Mouse (Mus musculus) heart, embryonic 13.5 days (tissue): ENCODE data around the gene Heg1. TPM values are rescaled to one million over a fixed set of nuclear protein-coding genes. Genes with fewer than 3 reads are reported as not detected.

Source experiments
- ATAC-seq: fragments of 200-750 bp; cut with Nextera tagmentation; 2 replicates; pipeline ENCODE4 v1.8.0; 2017; ENCODE audit warnings: moderate TSS enrichment; ENCODE audit not compliant: insufficient number of reproducible peaks, low FRiP score, low TSS enrichment; ENCODE audit errors: extremely low read depth
- H3K27ac ChIP-seq: fragments of 300-500 bp; sonication (generic); replicated peaks from 2 replicates; pipeline ENCODE4 v1.5.1; 2015; ENCODE audit warnings: moderate library complexity, mild to moderate bottlenecking, inconsistent platforms
- H3K27me3 ChIP-seq: fragments of 300-500 bp; sonication (generic); replicated peaks from 2 replicates; pipeline ENCODE4 v1.6.1; 2015; ENCODE audit warnings: mild to moderate bottlenecking, inconsistent platforms
- H3K36me3 ChIP-seq: fragments of 300-500 bp; sonication (generic); 2 replicates; pipeline ENCODE4 v1.6.1; 2015; ENCODE audit warnings: mild to moderate bottlenecking, inconsistent platforms
- H3K4me1 ChIP-seq: fragments of 300-500 bp; sonication (generic); 2 replicates; pipeline ENCODE4 v1.6.1; 2015; ENCODE audit warnings: inconsistent platforms
- H3K4me2 ChIP-seq: fragments of 300-500 bp; sonication (generic); 2 replicates; pipeline ENCODE4 v1.6.1; 2015; ENCODE audit warnings: inconsistent platforms, mild to moderate bottlenecking, moderate library complexity
- H3K4me3 ChIP-seq: fragments of 300-500 bp; sonication (generic); 2 replicates; pipeline ENCODE4 v1.5.1; 2015; ENCODE audit warnings: moderate library complexity, mild to moderate bottlenecking, inconsistent platforms
- H3K9ac ChIP-seq: fragments of 300-500 bp; sonication (generic); 2 replicates; pipeline ENCODE4 v1.6.1; 2015; ENCODE audit warnings: inconsistent platforms, mild to moderate bottlenecking, moderate library complexity
- H3K9me3 ChIP-seq: fragments of 300-500 bp; sonication (generic); 2 replicates; pipeline ENCODE4 v1.6.1; 2016; ENCODE audit warnings: inconsistent platforms
- WGBS: fragments of 180-500 bp; shearing (Covaris S2); methylation state at CpG from one replicate; pipeline ENCODE4 v1.1.7; 2015; ENCODE audit warnings: mixed read lengths; 5-methylcytosine and 5-hydroxymethylcytosine counted together
- polyA plus RNA-seq: library from polyadenylated mRNA; unstranded; fragments of >200 nt; fragmentation: Nextera tagmentation; extraction: Ambion mirVana; gene quantifications from 2 replicates; pipeline ENCODE4 v1.2.1, GENCODE M21; 2015

The Heg1 gene
- polyA plus RNA-seq, 1 experiment from 2014 or later, result 32.3 TPM

- H3K4me3 ChIP-seq, result no peak overlapping the region
- no peak overlapping the region for H3K27ac ChIP-seq
- WGBS, result 81% methylated on average over 7 of the region's 7 CpGs
- peaks cover 47% of the 10 kb centered on the region for H3K4me1 ChIP-seq
- peaks cover 3% of the 10 kb centered on the region; the same call in 1 of the 2 replicates for H3K9me3 ChIP-seq
- H3K36me3 ChIP-seq, result no peaks in the 10 kb centered on the region
- H3K9ac ChIP-seq, result no peak overlapping the region
- H3K27me3 ChIP-seq, result no peaks in the 10 kb centered on the region
- H3K4me2 ChIP-seq, result no peak overlapping the region
- ATAC-seq, result no peak
Observed at GRCm38 (mm10) chr16:33677313-33677690, 6.9 kb upstream of the Heg1 start.

GRCm38 (mm10) chr16:33677901-33678300, 6.3 kb upstream of the Heg1 start:
- Histone ChIP-seq H3K9ac (no peak overlapping the region), H3K4me3 (no peak overlapping the region), H3K27me3 (no peaks in the 10 kb centered on the region), H3K4me2 (no peak overlapping the region), H3K27ac (no peak overlapping the region), H3K36me3 (no peaks in the 10 kb centered on the region), H3K9me3 (peaks cover 3% of the 10 kb centered on the region; the same call in 1 of the 2 replicates), H3K4me1 (peaks cover 47% of the 10 kb centered on the region)
- 84% methylated on average over 5 of the region's 5 CpGs for WGBS
- ATAC-seq, result no peak

DNA sequence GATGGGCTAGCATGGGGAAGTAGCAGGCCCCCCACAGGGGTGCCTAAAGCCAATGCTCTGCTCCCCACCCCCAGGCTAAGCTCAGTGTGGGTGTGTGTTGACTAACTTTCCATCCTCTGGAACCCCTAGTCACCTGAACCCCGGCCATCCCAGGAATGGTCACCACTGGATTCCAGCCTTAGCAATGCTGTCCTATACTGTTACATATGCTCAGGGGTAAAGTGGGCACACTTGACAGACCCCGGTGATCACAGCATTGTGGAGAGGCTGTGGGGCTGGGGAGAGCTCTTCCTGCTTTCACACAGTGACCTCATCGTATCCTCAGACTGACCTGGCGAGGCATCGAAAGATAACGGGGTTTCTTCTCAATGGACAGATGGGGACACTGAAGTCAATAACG, 3.9 kb upstream of the Heg1 start:
- no peak overlapping the region for H3K4me2 ChIP-seq
- H3K9me3 ChIP-seq, result peaks cover 3% of the 10 kb centered on the region; the same call in 1 of the 2 replicates
- peaks cover 47% of the 10 kb centered on the region for H3K4me1 ChIP-seq
- no peak overlapping the region for H3K4me3 ChIP-seq
- H3K27ac ChIP-seq, result no peak overlapping the region
- 72% methylated on average over 7 of the region's 7 CpGs for WGBS
- no peaks in the 10 kb centered on the region for H3K36me3 ChIP-seq
- H3K9ac ChIP-seq, result no peak overlapping the region
- no peaks in the 10 kb centered on the region for H3K27me3 ChIP-seq
- ATAC-seq, result no peak

DNA sequence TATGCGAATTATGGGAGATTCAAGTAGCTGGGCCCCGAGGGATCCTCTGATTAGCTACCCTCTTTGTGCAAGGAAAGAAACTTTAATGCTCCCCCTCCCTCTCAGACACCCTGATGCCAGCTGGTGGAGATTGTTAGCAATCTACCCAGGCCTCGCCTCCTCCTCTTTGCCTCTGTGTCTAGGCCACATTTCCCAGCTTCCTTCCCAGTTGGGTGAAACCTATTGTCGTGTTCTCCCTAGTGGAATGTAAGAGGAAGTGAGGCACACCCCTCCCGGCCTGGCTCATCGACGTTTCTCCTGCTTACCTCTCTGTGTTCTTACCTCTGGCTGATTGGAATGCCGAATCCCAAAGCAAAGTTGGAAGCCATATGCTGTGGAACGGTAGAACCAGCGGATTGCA, 3.4 kb upstream of the Heg1 start:
- Histone ChIP-seq H3K4me3 (no peak overlapping the region), H3K4me2 (no peak overlapping the region), H3K9ac (no peak overlapping the region), H3K4me1 (peaks cover 47% of the 10 kb centered on the region), H3K36me3 (no peaks in the 10 kb centered on the region), H3K27me3 (no peaks in the 10 kb centered on the region), H3K9me3 (peaks cover 3% of the 10 kb centered on the region; the same call in 1 of the 2 replicates), H3K27ac (no peak overlapping the region)
- WGBS, result 51% methylated on average over 10 of the region's 10 CpGs
- ATAC-seq, result no peak

GRCm38 (mm10) chr16:33681661-33682060, 2.5 kb upstream of the Heg1 start:
- H3K27ac ChIP-seq, result no peak overlapping the region
- H3K36me3 ChIP-seq, result no peaks in the 10 kb centered on the region
- no peaks in the 10 kb centered on the region for H3K27me3 ChIP-seq
- peaks cover 47% of the 10 kb centered on the region for H3K4me1 ChIP-seq
- H3K4me3 ChIP-seq, result no peak overlapping the region
- H3K9ac ChIP-seq, result no peak overlapping the region
- peaks cover 3% of the 10 kb centered on the region; the same call in 1 of the 2 replicates for H3K9me3 ChIP-seq
- no peak overlapping the region for H3K4me2 ChIP-seq
- no peak for ATAC-seq

- H3K27me3 ChIP-seq, result no peaks in the 10 kb centered on the region
- H3K9me3 ChIP-seq, result peaks cover 3% of the 10 kb centered on the region; the same call in 1 of the 2 replicates
- no peak overlapping the region for H3K4me2 ChIP-seq
- WGBS, result 85% methylated on average over 3 of the region's 3 CpGs
- H3K27ac ChIP-seq, result no peak overlapping the region
- no peaks in the 10 kb centered on the region for H3K36me3 ChIP-seq
- ATAC-seq, result no peak
- no peak overlapping the region for H3K9ac ChIP-seq
- no peak overlapping the region for H3K4me3 ChIP-seq
- H3K4me1 ChIP-seq, result peaks cover 47% of the 10 kb centered on the region
Observed at GRCm38 (mm10) chr16:33682651-33683050, 1.5 kb upstream of the Heg1 start.

DNA sequence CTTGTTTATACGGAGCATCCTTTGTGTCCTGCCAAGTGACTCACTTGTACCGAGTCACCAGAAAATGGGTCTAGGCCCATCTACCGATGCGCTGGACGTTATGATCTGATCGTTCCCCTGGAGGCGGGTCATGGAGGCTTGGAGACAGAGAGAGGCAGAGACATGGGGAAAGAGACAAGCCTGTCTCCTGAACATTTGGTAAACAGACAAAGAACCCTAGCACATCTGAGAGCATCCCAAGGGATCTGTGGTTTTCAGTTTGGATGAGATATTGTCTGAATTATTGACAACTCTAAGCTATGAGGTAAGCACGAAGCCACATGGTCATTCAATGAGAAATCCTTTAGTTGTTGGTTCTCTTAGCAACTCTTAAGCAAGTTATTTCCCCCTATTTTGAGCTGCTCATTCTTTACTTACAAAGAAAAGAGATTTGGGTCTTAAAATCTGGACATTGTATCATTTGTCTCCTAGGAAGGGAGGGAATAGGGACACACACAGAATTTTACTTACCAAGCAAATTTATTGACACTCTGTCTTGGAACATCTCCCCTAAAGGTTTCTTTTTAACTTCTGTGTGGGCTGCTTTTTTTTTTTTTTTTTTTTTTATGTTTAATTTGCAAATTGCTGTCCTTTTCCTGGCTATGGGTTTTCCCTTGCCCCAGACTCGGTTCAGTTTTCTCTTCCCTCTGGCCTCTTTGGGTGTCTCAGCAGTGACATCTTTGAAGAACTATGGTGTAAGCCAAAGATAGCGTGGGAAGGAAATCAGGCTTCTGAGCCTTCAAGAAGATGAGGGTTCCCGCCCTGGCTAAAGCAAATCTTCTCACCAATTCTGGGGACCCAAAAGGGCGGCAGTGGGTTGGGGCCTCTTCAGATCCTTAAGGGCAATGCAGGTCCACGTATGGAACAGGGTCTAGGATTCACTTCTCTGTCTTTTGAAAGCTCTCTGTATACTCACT, 686 bp upstream of the Heg1 start:
- H3K9me3 ChIP-seq, result peaks cover 3% of the 10 kb centered on the region; the same call in 1 of the 2 replicates
- H3K36me3 ChIP-seq, result peaks cover 5% of the 10 kb centered on the region
- peak overlapping the region; percentile 90 for H3K4me2 ChIP-seq
- no peak for ATAC-seq
- WGBS, result 66% methylated on average over 13 of the region's 13 CpGs
- peak overlapping the region; percentile 95 for H3K4me3 ChIP-seq
- peaks cover 55% of the 10 kb centered on the region for H3K4me1 ChIP-seq
- peak overlapping the region; percentile 99 for H3K9ac ChIP-seq
- H3K27ac ChIP-seq, result peak overlapping the region; percentile 90
- H3K27me3 ChIP-seq, result no peaks in the 10 kb centered on the region

DNA sequence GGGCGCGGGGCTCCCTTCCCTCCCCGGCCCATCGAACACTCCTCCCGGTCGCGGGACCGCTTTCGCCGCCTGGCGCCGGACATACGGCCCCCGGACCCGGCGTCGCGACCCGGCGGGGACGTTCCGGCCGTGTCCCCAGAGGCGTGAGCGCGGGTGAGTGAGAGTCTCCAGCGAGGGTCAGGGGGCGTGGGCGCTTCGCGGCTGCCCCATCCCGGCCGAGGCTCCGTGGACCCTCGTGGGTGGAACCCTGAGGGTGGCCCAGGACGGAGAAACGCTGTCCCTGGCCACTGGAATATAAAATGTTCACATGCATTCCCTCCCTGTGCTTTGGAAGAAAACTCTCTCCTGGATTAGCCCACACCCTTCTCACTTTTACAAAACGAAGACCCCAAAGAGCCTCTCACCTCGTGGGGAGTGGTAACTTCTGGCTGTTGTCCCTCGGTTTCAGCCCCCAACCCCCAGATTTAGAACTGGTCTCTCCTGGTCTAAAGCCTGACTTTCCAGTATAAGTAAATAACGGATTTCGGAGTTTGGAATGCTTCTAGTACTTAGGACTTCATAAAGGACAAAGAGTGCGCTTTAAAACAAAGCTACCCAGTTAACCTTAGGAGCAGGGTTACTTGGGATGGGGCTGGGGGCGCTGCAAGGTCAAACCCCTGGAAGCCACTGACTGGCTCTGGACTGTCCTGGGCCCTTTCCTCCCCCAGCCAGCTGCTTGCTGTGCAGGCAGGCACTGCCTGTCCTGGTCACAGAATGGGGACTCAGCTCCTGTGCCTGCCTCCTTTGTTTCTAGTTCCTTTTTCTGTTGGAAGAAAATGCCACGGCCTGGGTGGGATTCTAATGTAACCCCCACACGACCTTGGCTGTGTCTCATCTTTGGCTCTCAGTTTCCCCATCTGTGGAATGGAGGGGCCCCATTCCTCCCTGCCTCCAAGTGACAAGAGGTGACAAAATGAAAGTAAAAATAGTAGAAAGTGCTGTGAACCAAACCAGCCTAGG, 832 bp downstream of the Heg1 start:
- H3K36me3 ChIP-seq, result peaks cover 7% of the 10 kb centered on the region
- peak overlapping the region; percentile 99 for H3K9ac ChIP-seq
- no peaks in the 10 kb centered on the region for H3K27me3 ChIP-seq
- H3K4me3 ChIP-seq, result peak overlapping the region; percentile 95
- H3K27ac ChIP-seq, result peak overlapping the region; percentile 90
- ATAC-seq, result no peak
- no peaks in the 10 kb centered on the region for H3K9me3 ChIP-seq
- peak overlapping the region; percentile 90 for H3K4me2 ChIP-seq
- peaks cover 67% of the 10 kb centered on the region for H3K4me1 ChIP-seq
- 2% methylated on average over 46 of the region's 46 CpGs for WGBS

DNA sequence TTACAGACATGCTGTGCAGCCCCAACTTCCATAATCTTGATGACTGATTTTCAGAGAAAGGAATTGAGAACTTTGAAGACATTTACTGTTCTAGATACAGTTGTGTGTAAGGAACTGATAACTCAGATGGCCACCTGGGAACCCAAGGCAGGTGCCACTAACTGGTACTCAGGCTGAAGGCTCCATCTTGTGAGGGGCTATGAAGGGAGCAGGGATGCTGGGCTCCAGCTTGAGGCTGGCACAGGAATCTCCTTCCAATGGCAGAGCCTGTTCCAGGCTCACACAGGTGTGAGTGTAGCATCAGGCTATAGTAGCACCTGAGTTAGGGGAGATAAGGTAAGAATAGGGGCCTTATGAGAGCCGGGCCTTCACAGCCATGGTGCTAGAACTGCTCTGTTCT, 1.9 kb downstream of the Heg1 start:
- Histone ChIP-seq H3K9me3 (no peaks in the 10 kb centered on the region), H3K4me3 (peak overlapping the region; percentile 95), H3K4me1 (peaks cover 67% of the 10 kb centered on the region), H3K36me3 (peaks cover 7% of the 10 kb centered on the region), H3K9ac (peak overlapping the region; percentile 99), H3K27me3 (no peaks in the 10 kb centered on the region), H3K27ac (peak overlapping the region; percentile 90), H3K4me2 (peak overlapping the region; percentile 90)
- no peak for ATAC-seq
- 42% methylated on average over 1 of the region's 1 CpGs for WGBS

GRCm38 (mm10) chr16:33687724-33688123, 3.6 kb downstream of the Heg1 start:
- peak overlapping the region; percentile 90 for H3K4me2 ChIP-seq
- H3K4me1 ChIP-seq, result peaks cover 77% of the 10 kb centered on the region
- peak overlapping the region; percentile 99 for H3K9ac ChIP-seq
- H3K27me3 ChIP-seq, result no peaks in the 10 kb centered on the region
- H3K36me3 ChIP-seq, result peaks cover 15% of the 10 kb centered on the region
- no peaks in the 10 kb centered on the region for H3K9me3 ChIP-seq
- H3K27ac ChIP-seq, result peak overlapping the region; percentile 38
- no peak for ATAC-seq
- peak overlapping the region; percentile 95 for H3K4me3 ChIP-seq
- WGBS, result 49% methylated on average over 3 of the region's 3 CpGs
